13 mouse cellular contexts compared by ENCODE assay signal in genomic region chr10:86368811-86369210, GRCm38 (mm10).
DNase-seq lines count a peak whose midpoint lies in the region; ATAC-seq and TF ChIP-seq lines count a peak whose summit lies in the region.
"Had no signal": no experiment of that assay in that cellular context is flagged by ENCODE, and none has a peak within 500 bp of the region (broad histone marks: within the 10 kb centered on the region; RNA-seq: fewer than 3 reads in every experiment).

No protein-coding gene starts in this region.

- 34% methylated on average over 12 of the region's 12 CpGs for WGBS in stomach, embryonic 16.5 days

- no peak overlapping the region for H3K4me2 ChIP-seq in stomach, embryonic 16.5 days (ENCODE audit: low read depth, low read length)
- H3K4me2 ChIP-seq: limb, embryonic 12.5 days had no signal

- no peaks in the 10 kb centered on the region; the same call in 1 of the 2 replicates for H3K4me1 ChIP-seq in megakaryocyte, embryonic 14.5 days
- H3K4me1 ChIP-seq in stomach, embryonic 16.5 days (ENCODE audit: control insufficient read depth, insufficient read depth, low read length): peaks cover 13% of the 10 kb centered on the region; the same call in 1 of the 2 replicates

- peaks cover 4% of the 10 kb centered on the region for H3K27me3 ChIP-seq in megakaryocyte, embryonic 14.5 days (replicated peaks)
- H3K27me3 ChIP-seq in stomach, embryonic 16.5 days (ENCODE audit: control insufficient read depth, insufficient read depth, low read length): no peaks in the 10 kb centered on the region
- H3K27me3 ChIP-seq: limb, embryonic 12.5 days; Patski had no signal

- peak; percentile 44 for DNase-seq in heart, postnatal 25 days (ENCODE audit: low spot score)
- peak; percentile 72 to 85 for DNase-seq in kidney, postnatal 25 days
- DNase-seq in gastrocnemius, adult 2 months: no peak
- DNase-seq in layer of hippocampus, postnatal 14 days (ENCODE audit: low spot score in 2 of 2): no peak
- no peak for DNase-seq in c-Kit-positive CD71-positive TER-119-positive erythroid progenitor cells, embryonic 14.5 days (ENCODE audit: low spot score)
- DNase-seq: right cerebral cortex, postnatal 14 days had no signal

- H3K4me3 ChIP-seq in megakaryocyte, embryonic 14.5 days (replicated peaks): peak overlapping the region; percentile 7
- H3K4me3 ChIP-seq in stomach, embryonic 16.5 days (replicated peaks; ENCODE audit: low read length): no peak overlapping the region
- no peak overlapping the region for H3K4me3 ChIP-seq in gastrocnemius, adult 2 months
- H3K4me3 ChIP-seq: limb, embryonic 12.5 days had no signal

- TF ChIP-seq CTCF in gastrocnemius, adult 2 months (IDR thresholded peaks at IDR 0.05): no peak

- H3K9ac ChIP-seq in stomach, embryonic 16.5 days (ENCODE audit: low read length): no peak overlapping the region
- H3K9ac ChIP-seq: limb, embryonic 12.5 days had no signal

- no peaks in the 10 kb centered on the region for H3K9me3 ChIP-seq in megakaryocyte, embryonic 14.5 days
- H3K9me3 ChIP-seq in stomach, embryonic 16.5 days (replicated peaks; ENCODE audit: control insufficient read depth, low read length): no peaks in the 10 kb centered on the region
- H3K9me3 ChIP-seq: limb, embryonic 12.5 days had no signal

- no peaks in the 10 kb centered on the region for H3K36me3 ChIP-seq in megakaryocyte, embryonic 14.5 days (replicated peaks; ENCODE audit: low read length)
- no peaks in the 10 kb centered on the region for H3K36me3 ChIP-seq in stomach, embryonic 16.5 days (ENCODE audit: control insufficient read depth, insufficient read depth, low read length)
- H3K36me3 ChIP-seq: limb, embryonic 12.5 days had no signal

- H3K27ac ChIP-seq in stomach, embryonic 16.5 days (ENCODE audit: low read length): no peak overlapping the region
- H3K27ac ChIP-seq in gastrocnemius, adult 2 months: no peak overlapping the region
- H3K27ac ChIP-seq: limb, embryonic 12.5 days had no signal

- intact Hi-C loops in heart, postnatal 25 days (cut with DNase I): no loop called here
- intact Hi-C loops in gastrocnemius, adult 2 months (cut with DNase I): no loop called here

- ATAC-seq in megakaryocyte, adult 5-6 weeks (ENCODE audit: poor library complexity, severe bottlenecking): no peak
- ATAC-seq in stomach, embryonic 16.5 days (ENCODE audit: insufficient read depth, low FRiP score): peak; percentile 48; the same call in 1 of the 2 replicates
- ATAC-seq: CD4-positive, CD25-positive, alpha-beta regulatory T cell, adult 4 months; forebrain, embryonic 14.5 days; Patski had no signal

Comparison
In these comparisons a context has a peak if more than half of its experiments do, and no peak if none do; other contexts are left out.
1. DNase-seq: peak in heart, postnatal 25 days (single experiment) and kidney, postnatal 25 days (2 of 2); none in gastrocnemius, adult 2 months (single experiment), layer of hippocampus, postnatal 14 days (0 of 2) and c-Kit-positive CD71-positive TER-119-positive erythroid progenitor cells, embryonic 14.5 days (single experiment).